Mouse (Mus musculus): Measurements from ENCODE around the gene Nadsyn1.

The Nadsyn1 gene

GRCm38 (mm10) chr7:143822375-143823265, at the start of gene Nadsyn1, which contains the start of gene Dhcr7:
Nadsyn1 (minus strand) TSS chr7:143822849.
Dhcr7 (plus strand) TSS chr7:143823145.
- peak; percentile 99 for DNase-seq

- no peak for DNase-seq
Observed at GRCm38 (mm10) chr7:143868874-143869273, 46.2 kb upstream of the Nadsyn1 start.

- no peak for DNase-seq
Observed at GRCm38 (mm10) chr7:143866538-143866937, 43.9 kb upstream of the Nadsyn1 start, which contains the start of gene Gm498. Gm498 (plus strand) TSS chr7:143866838.

- DNase-seq: no peak
Observed at GRCm38 (mm10) chr7:143848768-143849482, 26.3 kb upstream of the Nadsyn1 start.

GRCm38 (mm10) chr7:143848127-143848767, 25.6 kb upstream of the Nadsyn1 start:
- DNase-seq: no peak

GRCm38 (mm10) chr7:143841301-143841700, 18.7 kb upstream of the Nadsyn1 start:
- DNase-seq: no peak

GRCm38 (mm10) chr7:143840121-143840520, 17.5 kb upstream of the Nadsyn1 start:
- DNase-seq: no peak

GRCm38 (mm10) chr7:143837705-143838358, 15.2 kb upstream of the Nadsyn1 start:
- no peak for DNase-seq

GRCm38 (mm10) chr7:143834972-143835371, 12.3 kb upstream of the Nadsyn1 start:
- no peak for DNase-seq

- DNase-seq: no peak
Observed at GRCm38 (mm10) chr7:143834316-143834715, 11.7 kb upstream of the Nadsyn1 start.

GRCm38 (mm10) chr7:143833581-143834190, 11.0 kb upstream of the Nadsyn1 start:
- no peak for DNase-seq

GRCm38 (mm10) chr7:143832611-143833010, 10.0 kb upstream of the Nadsyn1 start:
- no peak for DNase-seq

- no peak for DNase-seq
Observed at GRCm38 (mm10) chr7:143832196-143832595, 9.5 kb upstream of the Nadsyn1 start.

GRCm38 (mm10) chr7:143830399-143830798, 7.8 kb upstream of the Nadsyn1 start:
- no peak for DNase-seq

GRCm38 (mm10) chr7:143829504-143830331, 7.1 kb upstream of the Nadsyn1 start:
- DNase-seq: peak; percentile 92

- no peak for DNase-seq
Observed at GRCm38 (mm10) chr7:143826985-143827384, 4.3 kb upstream of the Nadsyn1 start.

GRCm38 (mm10) chr7:143823266-143823605, 587 bp upstream of the Nadsyn1 start:
- no peak for DNase-seq

- DNase-seq: no peak
Observed at GRCm38 (mm10) chr7:143821241-143821640, 1.4 kb downstream of the Nadsyn1 start.

GRCm38 (mm10) chr7:143819201-143819600, 3.4 kb downstream of the Nadsyn1 start:
- no peak for DNase-seq

- DNase-seq: no peak
Observed at GRCm38 (mm10) chr7:143808909-143809308, 13.7 kb downstream of the Nadsyn1 start.

- DNase-seq: no peak
Observed at GRCm38 (mm10) chr7:143805199-143805624, 17.4 kb downstream of the Nadsyn1 start.
